Mouse (Mus musculus) ES-Bruce4 (cell line): ENCODE measurements around the gene Prcc.

Experiments
- CTCF ChIP-seq: IDR thresholded peaks from one replicate; pipeline ENCODE4 v1.8.1; 2011; ENCODE audit warnings: low read depth, low read length
- EP300 ChIP-seq: IDR thresholded peaks from 2 replicates; pipeline ENCODE4 v1.6.1; 2011; ENCODE audit warnings: low read depth, low read length; ENCODE audit not compliant: insufficient read depth
- POLR2A ChIP-seq: IDR thresholded peaks from one replicate; pipeline ENCODE4 v1.8.1; 2011; ENCODE audit warnings: low read length; ENCODE audit not compliant: insufficient read depth

GRCm38 (mm10) chr3:87818226-87818625 is 67.2 kb downstream of the Prcc start:
- TF ChIP-seq CTCF (no peak), POLR2A (no peak), EP300 (no peak)
